Mouse (Mus musculus) ES-Bruce4 (cell line): Measurements from ENCODE around the gene Pnpo.

Experiments
- CTCF ChIP-seq: IDR thresholded peaks from one replicate; pipeline ENCODE4 v1.8.1; 2011; ENCODE audit warnings: low read depth, low read length
- EP300 ChIP-seq: IDR thresholded peaks from 2 replicates; pipeline ENCODE4 v1.6.1; 2011; ENCODE audit warnings: low read depth, low read length; ENCODE audit not compliant: insufficient read depth
- POLR2A ChIP-seq: IDR thresholded peaks from one replicate; pipeline ENCODE4 v1.8.1; 2011; ENCODE audit warnings: low read length; ENCODE audit not compliant: insufficient read depth

DNA sequence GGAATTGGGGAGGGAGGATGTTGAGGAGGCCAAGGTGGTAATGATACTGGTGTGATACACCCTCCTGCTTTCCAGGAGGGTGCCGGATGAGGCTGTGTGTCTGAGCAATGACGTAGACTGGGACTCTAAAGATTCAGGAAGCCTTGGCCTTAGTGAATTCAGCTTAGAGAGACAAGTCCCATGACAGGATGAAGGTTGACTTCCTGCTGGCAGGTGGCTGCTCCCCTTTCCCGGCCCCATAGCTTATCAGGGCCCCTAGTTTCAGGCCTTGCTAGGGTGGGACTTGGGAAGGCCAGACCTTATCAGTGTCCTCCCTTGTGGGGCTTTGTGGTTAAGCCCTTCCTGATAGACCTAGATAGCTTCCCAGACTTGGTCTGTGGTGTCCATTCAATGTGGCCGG lies 4.1 kb upstream of the Pnpo start:
- TF ChIP-seq CTCF (no peak), POLR2A (no peak), EP300 (no peak)
